11 mouse cellular contexts compared by ENCODE assay signal in genomic region chr9:70391660-70392562, GRCm38 (mm10). TPM values are rescaled to one million over a fixed set of nuclear protein-coding genes. Genes with fewer than 3 reads are reported as not detected.
A peak's percentile ranks its signal among the peaks of the same experiment; 100 is the strongest.
DNase-seq lines count a peak whose midpoint lies in the region; ATAC-seq and TF ChIP-seq lines count a peak whose summit lies in the region.
"Had no signal": no experiment of that assay in that cellular context is flagged by ENCODE, and none has a peak within 500 bp of the region (broad histone marks: within the 10 kb centered on the region; RNA-seq: fewer than 3 reads in every experiment).

No protein-coding gene starts in this region.

- peak; percentile 62 for ATAC-seq in hindbrain, postnatal 0 days
- ATAC-seq in hindbrain, embryonic 14.5 days (ENCODE audit: low FRiP score) = no peak
- ATAC-seq: CD4-positive, CD25-positive, alpha-beta regulatory T cell, adult 4 months; Patski had no signal

- no peak for DNase-seq in hindbrain, postnatal 0 days (ENCODE audit: low spot score)
- DNase-seq in hindbrain, embryonic 14.5 days (ENCODE audit: low spot score) = no peak
- DNase-seq in A20 (ENCODE audit: low read depth, low spot score) (peak; percentile 16), ZHBTc4 (ENCODE audit: low read depth, low spot score) (peak; percentile 28)
- no peak for DNase-seq in adrenal gland, postnatal 36 days
- DNase-seq in yolk sac, embryonic 10.5 days (ENCODE audit: low spot score) = no peak

- H3K9me3 ChIP-seq in hindbrain, postnatal 0 days (ENCODE audit: low read length) = no peaks in the 10 kb centered on the region
- H3K9me3 ChIP-seq in hindbrain, embryonic 14.5 days (ENCODE audit: control insufficient read depth, low read length) = no peaks in the 10 kb centered on the region
- no peaks in the 10 kb centered on the region for H3K9me3 ChIP-seq in ES-Bruce4 (replicated peaks; ENCODE audit: control insufficient read depth, insufficient read depth, low read length, poor library complexity, severe bottlenecking)

- TF ChIP-seq POLR2A in ES-Bruce4 (IDR thresholded peaks at IDR 0.05; ENCODE audit: insufficient read depth, low read length) = no peak

- 0 out of 2 replicates have a peak overlapping the region, but pooled peaks have one; percentile 1 for H3K27ac ChIP-seq in hindbrain, postnatal 0 days
- no peak overlapping the region for H3K27ac ChIP-seq in hindbrain, embryonic 14.5 days
- peak overlapping the region; percentile 57 for H3K27ac ChIP-seq in ES-Bruce4 (ENCODE audit: insufficient read depth, low read length)
- H3K27ac ChIP-seq: kidney, postnatal 0 days had no signal

- no peak overlapping the region for H3K4me2 ChIP-seq in hindbrain, postnatal 0 days (ENCODE audit: low read depth, low read length)
- no peak overlapping the region for H3K4me2 ChIP-seq in hindbrain, embryonic 14.5 days (replicated peaks)

- no peak for TF ChIP-seq EP300 in ES-Bruce4 (IDR thresholded peaks at IDR 0.05; ENCODE audit: insufficient read depth, low read depth, low read length)

- H3K4me1 ChIP-seq in hindbrain, postnatal 0 days (ENCODE audit: insufficient read depth, low read length) = no peaks in the 10 kb centered on the region
- no peaks in the 10 kb centered on the region for H3K4me1 ChIP-seq in hindbrain, embryonic 14.5 days (replicated peaks; ENCODE audit: control insufficient read depth, insufficient read depth, low read length)
- H3K4me1 ChIP-seq in ES-Bruce4 (ENCODE audit: control insufficient read depth, insufficient read depth, low read length) = peaks cover 1% of the 10 kb centered on the region

- H3K4me3 ChIP-seq in hindbrain, postnatal 0 days (ENCODE audit: low read length) = no peak overlapping the region
- no peak overlapping the region for H3K4me3 ChIP-seq in hindbrain, embryonic 14.5 days (replicated peaks; ENCODE audit: low read length)
- no peak overlapping the region for H3K4me3 ChIP-seq in ES-Bruce4 (ENCODE audit: low read depth, low read length)

- no peak overlapping the region for H3K9ac ChIP-seq in hindbrain, postnatal 0 days (replicated peaks; ENCODE audit: low read length)
- H3K9ac ChIP-seq in hindbrain, embryonic 14.5 days = no peak overlapping the region
- H3K9ac ChIP-seq in ES-Bruce4 (ENCODE audit: low read depth, poor library complexity, severe bottlenecking) = no peak overlapping the region
- H3K9ac ChIP-seq: liver, postnatal 0 days had no signal

- no peaks in the 10 kb centered on the region for H3K27me3 ChIP-seq in hindbrain, postnatal 0 days (ENCODE audit: insufficient read depth, low read length)
- H3K27me3 ChIP-seq in hindbrain, embryonic 14.5 days (ENCODE audit: control insufficient read depth, insufficient read depth, low read length) = no peaks in the 10 kb centered on the region
- H3K27me3 ChIP-seq in ES-Bruce4 (ENCODE audit: control insufficient read depth, insufficient read depth, low read length, poor library complexity, severe bottlenecking) = no peaks in the 10 kb centered on the region
- H3K27me3 ChIP-seq: Patski had no signal

- 74% methylated on average over 12 of the region's 12 CpGs for WGBS in hindbrain, postnatal 0 days
- WGBS in hindbrain, embryonic 14.5 days = 77% methylated on average over 12 of the region's 12 CpGs

- no peaks in the 10 kb centered on the region for H3K36me3 ChIP-seq in hindbrain, postnatal 0 days (ENCODE audit: insufficient read depth, low read length)
- H3K36me3 ChIP-seq in hindbrain, embryonic 14.5 days (replicated peaks; ENCODE audit: control insufficient read depth, insufficient read depth) = no peaks in the 10 kb centered on the region
- peaks cover 2% of the 10 kb centered on the region for H3K36me3 ChIP-seq in ES-Bruce4 (ENCODE audit: control insufficient read depth, insufficient read depth, low read length, poor library complexity, severe bottlenecking)

- TF ChIP-seq CTCF in hindbrain, postnatal 0 days (IDR thresholded peaks at IDR 0.05; ENCODE audit: low read depth) = no peak
- no peak for TF ChIP-seq CTCF in ES-Bruce4 (IDR thresholded peaks at IDR 0.05; ENCODE audit: low read depth, low read length)

RNA-seq across cellular contexts. Expression of gene Ccnb2, which starts 29.4 kb away (rescaled TPM):
- 15.5 and 17.9 TPM in 2 replicates for total RNA-seq in hindbrain, postnatal 0 days (2014; rRNA removed)
- 28.4 and 32.7 TPM in 2 replicates for polyA plus RNA-seq in hindbrain, postnatal 0 days (2015; fragmentation: Nextera tagmentation; extraction: Ambion mirVana)
- 27.9 and 28.1 TPM in 2 replicates for polyA plus RNA-seq in hindbrain, embryonic 14.5 days (2014; fragmentation: Nextera tagmentation; extraction: Ambion mirVana)
- 259 and 260 TPM in 2 replicates for polyA plus RNA-seq in ES-Bruce4 (2011; ENCODE audit: insufficient read depth, insufficient read length, low read depth, missing spikeins)
- 1 to 10 TPM; 5.4 to 6.1 TPM for total RNA-seq in adrenal gland, postnatal 36 days (2021)

Comparison
In these comparisons a context has a peak if more than half of its experiments do, and no peak if none do; other contexts are left out.
1. DNase-seq: peak in A20 (single experiment) and ZHBTc4 (single experiment); none in hindbrain, postnatal 0 days (single experiment), hindbrain, embryonic 14.5 days (single experiment), adrenal gland, postnatal 36 days (0 of 2) and yolk sac, embryonic 10.5 days (single experiment).